Mouse (Mus musculus) megakaryocyte progenitor cell, adult 5-6 weeks (primary cell): ENCODE data around the gene Smim23. TPM values are rescaled to one million over a fixed set of nuclear protein-coding genes. Genes with fewer than 3 reads are reported as not detected.

ENCODE experiments used
- ATAC-seq: replicated peaks from 2 replicates; pipeline ENCODE4 v1.8.0; 2016; ENCODE audit warnings: mild to moderate bottlenecking, moderate TSS enrichment, inconsistent platforms; ENCODE audit not compliant: poor library complexity
- total RNA-seq, 2 experiments: library from RNA; stranded (forward) in 1 of 2; stranded (reverse) in 1 of 2; fragments of 157-497, 149-512 nt in 1 of 2; fragments of 200-1000 nt in 1 of 2; gene quantifications; 2 replicates each; pipeline versions ENCODE4 v1.2.3 to v1.2.4; 2015 to 2017

Gene Smim23
- total RNA-seq, 2 experiments from 2014 or later: not detected

GRCm38 (mm10) chr11:32781633-32782404, 42.6 kb downstream of the Smim23 start:
- no peak for ATAC-seq

- no peak for ATAC-seq
Observed at GRCm38 (mm10) chr11:32780747-32781536, 43.5 kb downstream of the Smim23 start.

DNA sequence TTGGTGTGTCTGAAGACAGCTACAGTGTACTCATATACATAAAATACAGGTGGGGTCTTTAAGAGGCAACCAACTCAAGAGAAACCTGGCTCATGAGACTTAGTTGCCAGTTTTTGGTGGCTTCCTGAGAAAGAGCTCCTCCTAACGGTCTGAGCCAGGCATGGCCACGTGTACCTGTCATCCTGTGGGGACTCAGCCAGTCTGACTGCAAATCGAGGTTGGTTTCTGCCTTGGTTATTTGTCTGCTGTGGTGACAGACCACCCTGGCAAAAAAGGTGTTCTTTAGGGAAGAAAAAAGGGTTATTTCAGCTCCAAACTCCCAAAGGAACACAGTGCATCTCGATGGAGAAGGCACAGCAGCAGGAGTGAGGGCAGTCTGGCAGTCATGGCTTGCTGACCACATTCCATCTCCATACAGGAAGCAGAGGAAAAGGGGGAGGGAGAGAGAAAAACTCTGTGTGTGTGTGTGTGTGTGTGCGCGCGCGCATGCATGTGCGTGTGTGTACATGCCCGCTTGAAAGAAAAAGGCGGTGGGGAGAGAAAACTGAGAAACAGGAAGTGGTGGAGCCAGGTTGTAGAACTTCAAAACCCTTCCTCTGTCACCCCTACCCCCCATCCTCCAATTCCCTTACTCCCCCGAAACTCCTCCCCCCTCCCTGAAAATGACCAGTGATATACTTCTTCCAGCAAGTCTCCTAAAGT, 55.6 kb downstream of the Smim23 start:
- no peak for ATAC-seq

Other genes starting within 250 kb of the Smim23 start
- 35.5 and 44.0 TPM in 2 replicates for gene Fbxw11, start 181.9 kb downstream of the Smim23 start, total RNA-seq (2015)
- gene Fbxw11, start 181.9 kb downstream of the Smim23 start, total RNA-seq (2017): 62.3 and 72.8 TPM in 2 replicates